Comparison of ENCODE assay signal across 20 mouse cellular contexts in the genomic region with DNA sequence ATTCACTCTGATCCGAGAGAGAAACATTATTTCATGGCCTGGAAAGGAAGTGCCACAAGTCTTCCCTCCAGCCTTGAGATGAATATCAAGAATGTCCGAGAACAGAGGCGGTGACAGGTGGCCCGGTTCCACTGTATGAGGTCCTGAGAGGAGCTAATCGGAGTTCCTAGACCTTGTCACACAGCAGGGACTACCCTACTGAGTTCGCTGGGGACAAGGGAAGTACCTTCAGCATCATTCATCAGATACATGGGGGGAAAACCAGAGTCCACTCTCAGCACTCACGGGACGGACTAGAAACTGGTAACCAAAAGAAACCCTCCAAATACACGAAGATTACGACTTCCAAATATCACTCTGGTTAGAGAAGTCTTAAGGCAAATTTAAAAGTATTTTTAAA. TPM values are rescaled to one million over a fixed set of nuclear protein-coding genes. Genes with fewer than 3 reads are reported as not detected.
DNase-seq lines count a peak whose midpoint lies in the region; ATAC-seq and TF ChIP-seq lines count a peak whose summit lies in the region.
"Had no signal": no experiment of that assay in that cellular context is flagged by ENCODE, and none has a peak within 500 bp of the region (broad histone marks: within the 10 kb centered on the region; RNA-seq: fewer than 3 reads in every experiment).

No protein-coding gene starts in this region.

- no peak overlapping the region for H3K4me3 ChIP-seq in intestine, embryonic 16.5 days (ENCODE audit: low read length)
- no peak overlapping the region for H3K4me3 ChIP-seq in intestine, postnatal 0 days (ENCODE audit: low read depth, low read length)
- no peak overlapping the region for H3K4me3 ChIP-seq in lung, postnatal 0 days (ENCODE audit: low read depth, low read length)
- H3K4me3 ChIP-seq in CH12.LX (replicated peaks in 1 of 3; ENCODE audit: low read depth in 2 of 3, low read length in 2 of 3, poor library complexity in 1 of 3): peak overlapping the region; percentile 15 to 40 (median 39)
- no peak overlapping the region for H3K4me3 ChIP-seq in hindbrain, embryonic 12.5 days
- H3K4me3 ChIP-seq: erythroblast, embryonic 14.5 days; heart, embryonic 12.5 days had no signal

- no peaks in the 10 kb centered on the region for H3K27me3 ChIP-seq in intestine, embryonic 16.5 days (replicated peaks; ENCODE audit: control insufficient read depth, insufficient read depth, low read length)
- no peaks in the 10 kb centered on the region for H3K27me3 ChIP-seq in intestine, postnatal 0 days (replicated peaks; ENCODE audit: control insufficient read depth, insufficient read depth, low read length)
- no peaks in the 10 kb centered on the region for H3K27me3 ChIP-seq in lung, postnatal 0 days (replicated peaks; ENCODE audit: insufficient read depth, low read length)
- H3K27me3 ChIP-seq in CH12.LX (replicated peaks): no peaks in the 10 kb centered on the region
- H3K27me3 ChIP-seq in hindbrain, embryonic 12.5 days: no peaks in the 10 kb centered on the region
- H3K27me3 ChIP-seq: heart, embryonic 12.5 days had no signal

- dilution Hi-C loops in CH12.LX (cut with MboI; ENCODE audit: extremely low pct_ligation_motif_present, extremely low pct_unique_long_range_greater_than_20kb, low sequenced_read_pairs): no loop called here

- peaks cover 3% of the 10 kb centered on the region; the same call in 1 of the 2 replicates for H3K4me1 ChIP-seq in intestine, embryonic 16.5 days (ENCODE audit: control insufficient read depth, insufficient read depth, low read length)
- H3K4me1 ChIP-seq in intestine, postnatal 0 days (replicated peaks; ENCODE audit: control insufficient read depth, insufficient read depth, low read length): no peaks in the 10 kb centered on the region
- H3K4me1 ChIP-seq in lung, postnatal 0 days (ENCODE audit: insufficient read depth, low read depth, low read length): peaks cover 8% of the 10 kb centered on the region; the same call in 1 of the 2 replicates
- H3K4me1 ChIP-seq in CH12.LX (ENCODE audit: control insufficient read depth in 1 of 2, insufficient read depth in 2 of 2): peaks cover 21 to 53% of the 10 kb centered on the region in 2 experiments
- H3K4me1 ChIP-seq in hindbrain, embryonic 12.5 days: no peaks in the 10 kb centered on the region

- H3K4me2 ChIP-seq in intestine, embryonic 16.5 days (ENCODE audit: low read depth, low read length): no peak overlapping the region
- H3K4me2 ChIP-seq in intestine, postnatal 0 days (replicated peaks; ENCODE audit: low read depth): no peak overlapping the region
- H3K4me2 ChIP-seq in lung, postnatal 0 days (replicated peaks; ENCODE audit: low read depth, low read length): peak overlapping the region; percentile 19
- peak overlapping the region; percentile 86 for H3K4me2 ChIP-seq in CH12.LX (ENCODE audit: insufficient read depth, low read depth, poor library complexity, severe bottlenecking)
- H3K4me2 ChIP-seq in hindbrain, embryonic 12.5 days (replicated peaks): no peak overlapping the region
- H3K4me2 ChIP-seq: heart, embryonic 12.5 days had no signal

- DNase-seq in lung, postnatal 0 days (ENCODE audit: low spot score): no peak
- DNase-seq in lung, postnatal 10 days: no peak
- DNase-seq in CH12.LX (ENCODE audit: extremely low read depth): peak; percentile 42
- no peak for DNase-seq in embryo, embryonic 11 days
- DNase-seq: cerebellum, adult 9-10 months; forebrain, postnatal 0 days; gastrocnemius, postnatal 10 days; layer of hippocampus, adult 9-11 months; midbrain, embryonic 14.5 days; right cerebral cortex, postnatal 25 days had no signal

- H3K9me3 ChIP-seq in intestine, embryonic 16.5 days (ENCODE audit: control insufficient read depth, low read length): no peaks in the 10 kb centered on the region
- H3K9me3 ChIP-seq in intestine, postnatal 0 days (ENCODE audit: control insufficient read depth): no peaks in the 10 kb centered on the region
- no peaks in the 10 kb centered on the region for H3K9me3 ChIP-seq in lung, postnatal 0 days (ENCODE audit: low read length)
- peaks cover 3% of the 10 kb centered on the region for H3K9me3 ChIP-seq in CH12.LX (replicated peaks; ENCODE audit: low read length)
- H3K9me3 ChIP-seq in hindbrain, embryonic 12.5 days (replicated peaks): no peaks in the 10 kb centered on the region
- H3K9me3 ChIP-seq: heart, embryonic 12.5 days had no signal

- WGBS in intestine, embryonic 16.5 days: 82% methylated on average over 10 of the region's 10 CpGs
- 80% methylated on average over 10 of the region's 10 CpGs for WGBS in intestine, postnatal 0 days
- 63% methylated on average over 10 of the region's 10 CpGs for WGBS in lung, postnatal 0 days
- WGBS in hindbrain, embryonic 12.5 days: 87% methylated on average over 10 of the region's 10 CpGs

- no peak for TF ChIP-seq EP300 in lung, postnatal 0 days (IDR thresholded peaks at IDR 0.05)
- no peak for TF ChIP-seq EP300 in CH12.LX (IDR thresholded peaks at IDR 0.05; ENCODE audit: low read length)

- no peaks in the 10 kb centered on the region for H3K79me2 ChIP-seq in CH12.LX (replicated peaks; ENCODE audit: control insufficient read depth, extremely low read depth, insufficient read depth, poor library complexity, severe bottlenecking)

- no peak overlapping the region for H3K9ac ChIP-seq in intestine, embryonic 16.5 days (ENCODE audit: low read depth, low read length)
- no peak overlapping the region for H3K9ac ChIP-seq in intestine, postnatal 0 days (ENCODE audit: low read depth, low read length)
- no peak overlapping the region for H3K9ac ChIP-seq in lung, postnatal 0 days (replicated peaks; ENCODE audit: low read depth)
- peak overlapping the region; percentile 40 for H3K9ac ChIP-seq in CH12.LX (ENCODE audit: insufficient read depth, low read depth)
- H3K9ac ChIP-seq in hindbrain, embryonic 12.5 days: no peak overlapping the region
- H3K9ac ChIP-seq: forebrain, postnatal 0 days; heart, embryonic 12.5 days had no signal

- TF ChIP-seq POLR2A in CH12.LX (IDR thresholded peaks at IDR 0.05; ENCODE audit: low read depth, low read length): no peak

- peaks cover 12% of the 10 kb centered on the region; the same call in 1 of the 2 replicates for H3K36me3 ChIP-seq in intestine, embryonic 16.5 days (ENCODE audit: control insufficient read depth, insufficient read depth, low read length)
- H3K36me3 ChIP-seq in intestine, postnatal 0 days (ENCODE audit: control insufficient read depth, insufficient read depth): peaks cover 23% of the 10 kb centered on the region; the same call in 1 of the 2 replicates
- H3K36me3 ChIP-seq in lung, postnatal 0 days (ENCODE audit: insufficient read depth, low read length): no peaks in the 10 kb centered on the region; the same call in 1 of the 2 replicates
- H3K36me3 ChIP-seq in CH12.LX (replicated peaks in 1 of 2; ENCODE audit: control insufficient read depth in 1 of 2, insufficient read depth in 1 of 2, low read length in 1 of 2): peaks cover 21 to 50% of the 10 kb centered on the region in 2 experiments
- peaks cover 26% of the 10 kb centered on the region for H3K36me3 ChIP-seq in hindbrain, embryonic 12.5 days

- no peak for ATAC-seq in intestine, embryonic 16.5 days
- ATAC-seq in intestine, postnatal 0 days: no peak
- no peak for ATAC-seq in lung, postnatal 0 days
- peak; percentile 4; the same call in 1 of the 2 replicates for ATAC-seq in megakaryocyte, adult 5-6 weeks (ENCODE audit: poor library complexity, severe bottlenecking)
- no peak for ATAC-seq in hindbrain, embryonic 12.5 days (ENCODE audit: low FRiP score)
- ATAC-seq: forebrain, postnatal 0 days; hindbrain, embryonic 16.5 days had no signal

- 0 out of 2 replicates have a peak overlapping the region, but pooled peaks have one; percentile 12 for H3K27ac ChIP-seq in intestine, embryonic 16.5 days (ENCODE audit: low read length)
- no peak overlapping the region for H3K27ac ChIP-seq in intestine, postnatal 0 days (ENCODE audit: low read depth, low read length)
- H3K27ac ChIP-seq in lung, postnatal 0 days (ENCODE audit: low read length): peak overlapping the region; percentile 59
- peak overlapping the region; percentile 79 for H3K27ac ChIP-seq in CH12.LX (ENCODE audit: insufficient read depth, low read depth)
- H3K27ac ChIP-seq in hindbrain, embryonic 12.5 days: no peak overlapping the region

- no peak for TF ChIP-seq RAD21 in CH12.LX (IDR thresholded peaks at IDR 0.05; ENCODE audit: low read depth, low read length)

- in situ Hi-C loops in CH12.LX (cut with MboI; ENCODE audit: low pct_ligation_motif_present, low pct_unique_long_range_greater_than_20kb, low sequenced_read_pairs): no loop called here

- TF ChIP-seq CTCF in intestine, postnatal 0 days (IDR thresholded peaks at IDR 0.05; ENCODE audit: low read depth): no peak
- no peak for TF ChIP-seq CTCF in lung, postnatal 0 days (IDR thresholded peaks at IDR 0.05)
- TF ChIP-seq CTCF in CH12.LX (conservative IDR thresholded peaks at IDR 0.05 in 1 of 2, IDR thresholded peaks at IDR 0.05 in 1 of 2; ENCODE audit: low read depth in 2 of 2, low read length in 2 of 2): no peak

TF ChIP-seq in CH12.LX, 34 proteins besides CTCF, POLR2A, EP300 and RAD21 (continues in another document):
- TF ChIP-seq ZKSCAN1 (IDR thresholded peaks at IDR 0.05; ENCODE audit: borderline replicate concordance, low read depth, low read length): no peak
- TF ChIP-seq USF2 (conservative IDR thresholded peaks at IDR 0.05; ENCODE audit: low read depth, low read length): no peak
- TF ChIP-seq JUN (IDR thresholded peaks at IDR 0.05; ENCODE audit: insufficient read depth, low read depth, low read length): no peak
- no peak for TF ChIP-seq CHD2 (IDR thresholded peaks at IDR 0.05; ENCODE audit: low read length)
- no peak for TF ChIP-seq E2F4 (IDR thresholded peaks at IDR 0.05; ENCODE audit: insufficient replicate concordance, low read depth, low read length)
- TF ChIP-seq MAX (IDR thresholded peaks at IDR 0.05; ENCODE audit: low read length): no peak
- no peak for TF ChIP-seq UBTF (IDR thresholded peaks at IDR 0.05; ENCODE audit: low read depth, low read length)
- no peak; the same call in 1 of the 2 replicates for TF ChIP-seq ZMIZ1 (IDR thresholded peaks at IDR 0.05; ENCODE audit: low read depth, low read length)
- no peak for TF ChIP-seq USF1 (IDR thresholded peaks at IDR 0.05; ENCODE audit: low read depth, low read length)
- no peak for TF ChIP-seq POLR2AphosphoS2 (IDR thresholded peaks at IDR 0.05; ENCODE audit: low read depth, low read length)
- no peak; the same call in 1 of the 2 replicates for TF ChIP-seq TCF12 (IDR thresholded peaks at IDR 0.05; ENCODE audit: low read depth, low read length)

RNA-seq across cellular contexts. Expression of gene 1700029H14Rik, which starts 38.5 kb away (rescaled TPM):
- polyA plus RNA-seq in intestine, embryonic 16.5 days (2015; fragmentation: Nextera tagmentation; extraction: Ambion mirVana): not detected in 2 replicates
- not detected in 2 replicates for polyA plus RNA-seq in intestine, postnatal 0 days (2015; fragmentation: Nextera tagmentation; extraction: Ambion mirVana)
- polyA plus RNA-seq in lung, postnatal 0 days (2015; fragmentation: Nextera tagmentation; extraction: Ambion mirVana): not detected in 2 replicates
- not detected in 2 replicates for total RNA-seq in CH12.LX (2012; rRNA removed)
- total RNA-seq in CH12.LX (2014; rRNA removed): not detected in 2 replicates
- not detected in 2 replicates for polyA plus RNA-seq in CH12.LX (2012; ENCODE audit: insufficient read length, low read depth)
- total RNA-seq in megakaryocyte, adult 5-6 weeks (2015): not detected in 2 replicates
- total RNA-seq in megakaryocyte, adult 5-6 weeks (2017): not detected in 2 replicates
- polyA plus RNA-seq in hindbrain, embryonic 12.5 days (2016; fragmentation: Nextera tagmentation; extraction: Ambion mirVana): not detected in 2 replicates
- total RNA-seq: gastrocnemius, postnatal 10 days; left cerebral cortex, postnatal 25 days had no signal
- polyA plus RNA-seq: erythroblast, embryonic 14.5 days; forebrain, postnatal 0 days; heart, embryonic 12.5 days; hindbrain, embryonic 16.5 days; midbrain, embryonic 14.5 days; neural tube, embryonic 11.5 days; stomach, embryonic 14.5 days had no signal

Comparison
In these comparisons a context has a peak if more than half of its experiments do, and no peak if none do; other contexts are left out.
1. H3K27ac ChIP-seq: peak in intestine, embryonic 16.5 days (single experiment), lung, postnatal 0 days (single experiment) and CH12.LX (single experiment); none in intestine, postnatal 0 days (single experiment) and hindbrain, embryonic 12.5 days (single experiment).
2. H3K4me2 ChIP-seq: peak in lung, postnatal 0 days (single experiment) and CH12.LX (single experiment); none in intestine, embryonic 16.5 days (single experiment), intestine, postnatal 0 days (single experiment) and hindbrain, embryonic 12.5 days (single experiment).
3. H3K4me3 ChIP-seq: peak in CH12.LX (3 of 3); none in intestine, embryonic 16.5 days (single experiment), intestine, postnatal 0 days (single experiment), lung, postnatal 0 days (single experiment) and hindbrain, embryonic 12.5 days (single experiment).